Mouse (Mus musculus) stomach, embryonic 15.5 days (tissue): ENCODE data around the gene Rasgrp2. TPM values are rescaled to one million over a fixed set of nuclear protein-coding genes. Genes with fewer than 3 reads are reported as not detected.

Experiments
- ATAC-seq: fragments of 200-750 bp; cut with Nextera tagmentation; 2 replicates; pipeline ENCODE4 v1.8.0; 2017; ENCODE audit warnings: low read depth, moderate number of reproducible peaks, moderate TSS enrichment; ENCODE audit not compliant: insufficient read depth, low FRiP score
- H3K27ac ChIP-seq: fragments of 300-500 bp; sonication (generic); 2 replicates; pipeline ENCODE4 v1.5.1; 2015; ENCODE audit warnings: mild to moderate bottlenecking, inconsistent platforms
- H3K27me3 ChIP-seq: fragments of 300-500 bp; sonication (generic); replicated peaks from 2 replicates; pipeline ENCODE4 v1.6.1; 2015; ENCODE audit warnings: inconsistent platforms
- H3K36me3 ChIP-seq: fragments of 300-500 bp; sonication (generic); 2 replicates; pipeline ENCODE4 v1.6.1; 2015; ENCODE audit warnings: inconsistent platforms
- H3K4me1 ChIP-seq: fragments of 300-500 bp; sonication (generic); 2 replicates; pipeline ENCODE4 v1.6.1; 2015; ENCODE audit warnings: inconsistent platforms
- H3K4me2 ChIP-seq: fragments of 300-500 bp; sonication (generic); 2 replicates; pipeline ENCODE4 v1.6.1; 2015; ENCODE audit warnings: mild to moderate bottlenecking, inconsistent platforms
- H3K4me3 ChIP-seq: fragments of 300-500 bp; sonication (generic); replicated peaks from 2 replicates; pipeline ENCODE4 v1.5.1; 2015; ENCODE audit warnings: inconsistent platforms
- H3K9ac ChIP-seq: fragments of 300-500 bp; sonication (generic); 2 replicates; pipeline ENCODE4 v1.6.1; 2015; ENCODE audit warnings: inconsistent platforms
- H3K9me3 ChIP-seq: fragments of 300-500 bp; sonication (generic); 2 replicates; pipeline ENCODE4 v1.6.1; 2016; ENCODE audit warnings: inconsistent platforms
- WGBS: fragments of 180-500 bp; shearing (Covaris S2); methylation state at CpG from one replicate; pipeline ENCODE4 v1.1.7; 2015; 5-methylcytosine and 5-hydroxymethylcytosine counted together
- polyA plus RNA-seq: library from polyadenylated mRNA; unstranded; fragments of >200 nt; fragmentation: Nextera tagmentation; extraction: Ambion mirVana; gene quantifications from 2 replicates; pipeline ENCODE4 v1.2.1, GENCODE M21; 2015

The Rasgrp2 gene
- polyA plus RNA-seq, 1 experiment from 2014 or later: 55.8 TPM

GRCm38 (mm10) chr19:6412798-6413197 lies 13.7 kb downstream of the Rasgrp2 start:
- ATAC-seq: no peak
- 0 out of 2 replicates have a peak, but pooled peaks cover 8% of the 10 kb centered on the region for H3K4me1 ChIP-seq

DNA sequence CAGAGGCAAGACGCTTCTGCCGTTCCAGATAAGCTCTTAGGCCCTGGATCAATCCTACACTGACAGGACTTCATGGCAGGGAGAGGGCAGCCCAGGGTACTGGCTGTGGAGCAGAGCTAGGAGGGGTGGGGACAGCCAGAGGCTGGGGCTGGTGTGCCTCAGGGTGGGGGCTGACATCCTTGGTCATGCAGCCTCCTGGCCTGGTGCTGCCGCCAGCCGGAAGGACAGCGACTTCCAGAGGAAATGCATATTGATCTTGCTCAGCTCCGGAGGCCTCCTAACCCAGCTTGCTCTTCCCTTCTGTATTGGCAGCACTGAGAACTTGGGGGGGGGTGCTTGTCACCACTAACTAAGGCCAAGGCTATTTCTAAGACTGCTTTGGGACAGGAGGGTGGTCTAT lies 16.3 kb downstream of the Rasgrp2 start:
- peaks cover 33% of the 10 kb centered on the region for H3K27me3 ChIP-seq
- H3K4me2 ChIP-seq: no peak overlapping the region
- no peak overlapping the region for H3K27ac ChIP-seq
- no peaks in the 10 kb centered on the region for H3K9me3 ChIP-seq
- no peak overlapping the region for H3K9ac ChIP-seq
- H3K36me3 ChIP-seq: no peaks in the 10 kb centered on the region
- 34% methylated on average over 6 of the region's 6 CpGs for WGBS
- peaks cover 17% of the 10 kb centered on the region for H3K4me1 ChIP-seq
- H3K4me3 ChIP-seq: no peak overlapping the region
- ATAC-seq: no peak

More at GRCm38 (mm10) chr19:6412798-6413197, 13.7 kb downstream of the Rasgrp2 start:
- Histone ChIP-seq H3K27ac (no peak overlapping the region), H3K27me3 (peaks cover 7% of the 10 kb centered on the region; the same call in 1 of the 2 replicates), H3K4me3 (no peak overlapping the region), H3K9ac (no peak overlapping the region), H3K4me2 (no peak overlapping the region), H3K36me3 (no peaks in the 10 kb centered on the region), H3K9me3 (no peaks in the 10 kb centered on the region)
- 62% methylated on average over 14 of the region's 14 CpGs for WGBS

GRCm38 (mm10) chr19:6416124-6416770 lies 17.1 kb downstream of the Rasgrp2 start:
- no peaks in the 10 kb centered on the region for H3K36me3 ChIP-seq
- H3K27me3 ChIP-seq: peaks cover 41% of the 10 kb centered on the region
- H3K4me3 ChIP-seq: no peak overlapping the region
- WGBS: 27% methylated on average over 9 of the region's 9 CpGs
- H3K4me2 ChIP-seq: no peak overlapping the region
- no peak overlapping the region for H3K27ac ChIP-seq
- no peak overlapping the region for H3K9ac ChIP-seq
- H3K9me3 ChIP-seq: no peaks in the 10 kb centered on the region
- H3K4me1 ChIP-seq: peaks cover 17% of the 10 kb centered on the region
- no peak for ATAC-seq

DNA sequence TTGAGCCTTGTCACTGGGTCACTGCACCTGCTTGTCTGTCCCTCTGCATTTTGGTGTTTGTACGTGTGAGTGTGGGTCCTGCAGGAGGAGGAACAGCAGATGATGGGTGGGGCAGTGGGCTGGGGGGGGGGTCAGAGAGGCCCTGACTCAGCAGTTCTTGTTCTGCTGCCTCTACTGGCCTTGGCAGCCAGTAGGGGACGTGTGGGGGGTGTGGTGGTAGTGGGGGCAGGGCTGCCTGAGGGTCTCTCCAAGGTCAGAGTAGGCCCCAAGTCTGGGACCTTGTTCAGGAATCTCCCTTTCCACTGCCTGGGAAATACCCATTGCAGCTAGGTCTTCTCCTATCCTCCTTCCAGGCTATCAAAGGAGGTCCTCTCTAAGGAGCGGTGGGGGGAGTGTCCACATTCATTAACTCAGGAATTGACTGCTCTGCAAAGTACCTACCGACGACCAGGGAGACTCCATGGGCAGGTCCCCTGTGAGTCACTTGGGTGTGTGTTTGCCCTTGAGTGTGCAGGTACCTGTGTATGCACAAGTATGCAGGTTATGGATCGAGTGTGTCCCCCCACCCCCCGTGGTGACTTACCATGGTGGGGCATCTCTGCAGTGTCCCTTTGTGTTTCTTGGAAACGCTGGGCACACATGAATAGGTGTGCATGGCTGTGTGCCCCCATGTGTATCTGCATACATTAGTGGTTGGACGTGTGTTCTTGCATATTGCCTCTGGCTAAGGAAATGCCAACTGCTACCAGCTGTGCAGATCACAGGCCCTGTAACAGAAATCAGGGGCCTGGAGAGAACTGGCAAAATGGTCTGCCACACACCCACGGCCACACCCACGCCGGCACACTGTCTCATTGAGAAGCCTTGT lies 18.0 kb downstream of the Rasgrp2 start:
- Histone ChIP-seq H3K4me1 (peaks cover 17% of the 10 kb centered on the region), H3K36me3 (no peaks in the 10 kb centered on the region), H3K4me2 (no peak overlapping the region), H3K9ac (no peak overlapping the region), H3K27me3 (peaks cover 50% of the 10 kb centered on the region), H3K27ac (no peak overlapping the region), H3K4me3 (no peak overlapping the region), H3K9me3 (no peaks in the 10 kb centered on the region)
- ATAC-seq: no peak
- 67% methylated on average over 12 of the region's 12 CpGs for WGBS

DNA sequence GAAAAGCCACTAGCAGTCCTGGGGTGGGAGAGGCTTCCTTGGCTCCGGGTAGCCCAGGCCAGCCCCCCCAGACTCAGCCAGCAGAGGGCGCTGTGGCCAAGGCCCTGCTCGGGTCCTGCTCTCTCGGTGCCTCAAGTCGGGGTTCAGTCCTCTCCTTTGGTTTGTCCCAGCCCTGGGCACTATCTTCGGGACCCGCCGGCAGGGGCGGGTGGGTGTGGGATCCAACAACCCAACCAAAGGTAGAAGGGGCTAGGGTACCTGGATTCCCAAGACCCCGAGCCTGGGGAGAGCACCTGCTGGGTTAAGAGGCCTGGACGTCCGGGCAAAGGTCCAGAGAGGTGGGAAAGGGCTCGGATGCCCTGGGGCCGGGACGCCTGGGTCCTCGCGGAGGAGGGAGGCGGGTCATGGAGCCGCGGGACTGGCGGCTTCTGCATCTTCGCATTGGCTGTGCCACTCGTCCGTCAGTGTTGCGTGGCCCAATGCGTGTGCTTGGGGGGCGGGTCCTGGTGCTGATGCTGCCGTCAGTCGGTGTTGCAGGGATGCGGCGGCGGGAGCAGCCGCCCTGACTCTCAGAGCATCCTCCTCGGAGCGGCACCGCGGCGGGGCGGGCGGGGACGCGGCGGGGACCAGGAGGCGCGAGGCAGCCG lies 19.2 kb downstream of the Rasgrp2 start, which contains the start of gene Nrxn2:
Gene Nrxn2, plus strand, starts transcription at position 499 of the 647 bp plus-strand sequence.
- Histone ChIP-seq H3K27ac (no peak within 1 kb of the TSS), H3K9ac (no peak within 1 kb of the TSS), H3K9me3 (no peaks in the 10 kb centered on the region), H3K4me1 (peaks cover 17% of the 10 kb centered on the region), H3K27me3 (peaks cover 52% of the 10 kb centered on the region), H3K4me2 (peak within 1 kb of the TSS; percentile 94), H3K36me3 (no peaks in the 10 kb centered on the region), H3K4me3 (peak within 1 kb of the TSS; percentile 46)
- peak; percentile 87 for ATAC-seq
- WGBS: under 1% methylated on average over 33 of the region's 46 CpGs

DNA sequence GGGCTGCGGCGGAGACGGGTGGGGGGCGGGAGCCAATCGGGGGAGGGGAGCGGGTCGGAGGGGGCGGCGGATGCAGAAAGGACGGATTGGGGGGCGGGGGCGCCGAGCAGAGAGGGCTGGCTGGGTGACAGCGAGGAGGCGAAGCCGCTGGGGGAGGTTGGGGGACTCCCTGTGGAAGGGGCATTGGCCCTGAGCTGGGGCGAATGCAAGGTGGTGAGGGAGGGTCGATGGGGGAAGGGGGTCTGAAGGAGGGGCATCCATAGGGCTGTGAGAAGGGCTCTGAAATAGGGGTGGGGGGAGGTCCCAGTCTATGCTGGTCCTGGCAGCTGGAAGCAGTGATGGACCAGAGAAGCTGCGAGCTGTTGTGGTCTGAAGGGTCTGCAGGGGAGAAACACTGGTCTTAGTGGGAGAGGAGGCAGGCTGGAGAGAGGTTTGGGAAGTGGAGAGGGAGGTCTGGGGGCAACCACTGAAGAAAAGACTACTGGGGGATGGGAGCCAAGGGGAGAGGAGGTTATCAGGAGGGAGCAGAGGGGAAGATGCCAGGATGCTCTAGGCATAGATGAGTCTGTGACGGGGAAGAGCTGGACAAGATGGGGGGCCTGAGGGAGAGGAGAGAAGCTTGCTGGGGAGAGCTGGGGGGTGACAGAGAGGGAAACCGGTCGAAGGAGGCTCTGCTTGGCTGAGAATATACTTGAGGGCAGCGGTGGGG lies 20.0 kb downstream of the Rasgrp2 start:
- H3K4me2 ChIP-seq: peak overlapping the region; percentile 94
- H3K4me1 ChIP-seq: peaks cover 17% of the 10 kb centered on the region
- 8% methylated on average over 23 of the region's 23 CpGs for WGBS
- H3K36me3 ChIP-seq: no peaks in the 10 kb centered on the region
- ATAC-seq: no peak
- no peak overlapping the region for H3K27ac ChIP-seq
- H3K9ac ChIP-seq: no peak overlapping the region
- H3K27me3 ChIP-seq: peaks cover 55% of the 10 kb centered on the region
- peak overlapping the region; percentile 46 for H3K4me3 ChIP-seq
- H3K9me3 ChIP-seq: no peaks in the 10 kb centered on the region

GRCm38 (mm10) chr19:6419805-6420310 lies 20.7 kb downstream of the Rasgrp2 start:
- ATAC-seq: no peak
- no peaks in the 10 kb centered on the region for H3K9me3 ChIP-seq
- no peak overlapping the region for H3K4me3 ChIP-seq
- no peak overlapping the region for H3K4me2 ChIP-seq
- H3K27me3 ChIP-seq: peaks cover 62% of the 10 kb centered on the region
- H3K36me3 ChIP-seq: no peaks in the 10 kb centered on the region
- WGBS: 61% methylated on average over 9 of the region's 9 CpGs
- H3K9ac ChIP-seq: no peak overlapping the region
- no peak overlapping the region for H3K27ac ChIP-seq
- peaks cover 17% of the 10 kb centered on the region for H3K4me1 ChIP-seq

GRCm38 (mm10) chr19:6420481-6421210 lies 21.5 kb downstream of the Rasgrp2 start:
- peaks cover 17% of the 10 kb centered on the region for H3K4me1 ChIP-seq
- 55% methylated on average over 19 of the region's 19 CpGs for WGBS
- H3K4me3 ChIP-seq: no peak overlapping the region
- H3K4me2 ChIP-seq: no peak overlapping the region
- no peak for ATAC-seq
- H3K27ac ChIP-seq: no peak overlapping the region
- no peak overlapping the region for H3K9ac ChIP-seq
- no peaks in the 10 kb centered on the region for H3K36me3 ChIP-seq
- H3K9me3 ChIP-seq: no peaks in the 10 kb centered on the region
- peaks cover 70% of the 10 kb centered on the region for H3K27me3 ChIP-seq

DNA sequence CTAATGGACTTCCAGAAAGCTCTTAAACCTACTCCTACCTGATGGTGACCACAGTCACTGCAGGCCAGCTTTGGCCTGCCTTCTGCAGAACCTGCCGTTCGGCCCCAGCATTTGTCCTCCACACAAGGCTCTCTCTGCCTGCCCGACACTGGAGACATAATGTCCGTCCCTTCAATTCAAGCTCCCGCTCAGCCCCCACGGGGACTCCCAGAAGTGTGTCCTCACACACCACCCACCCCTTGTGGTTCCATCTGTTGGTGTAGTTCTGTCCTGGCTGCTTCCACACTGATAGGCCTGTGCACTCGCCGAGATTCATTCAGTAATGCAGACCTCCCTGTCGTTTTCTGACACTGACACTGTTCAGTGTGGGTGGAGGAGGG lies 22.1 kb downstream of the Rasgrp2 start:
- 61% methylated on average over 9 of the region's 9 CpGs for WGBS
- Histone ChIP-seq H3K36me3 (no peaks in the 10 kb centered on the region), H3K9ac (no peak overlapping the region), H3K27ac (no peak overlapping the region), H3K27me3 (peaks cover 75% of the 10 kb centered on the region), H3K4me1 (peaks cover 15% of the 10 kb centered on the region), H3K4me3 (no peak overlapping the region), H3K9me3 (no peaks in the 10 kb centered on the region), H3K4me2 (no peak overlapping the region)
- no peak for ATAC-seq

- ATAC-seq: no peak
- Histone ChIP-seq H3K27me3 (peaks cover 83% of the 10 kb centered on the region), H3K36me3 (no peaks in the 10 kb centered on the region), H3K4me3 (no peak overlapping the region), H3K9me3 (no peaks in the 10 kb centered on the region), H3K4me1 (peaks cover 9% of the 10 kb centered on the region), H3K27ac (no peak overlapping the region), H3K4me2 (no peak overlapping the region), H3K9ac (no peak overlapping the region)
- WGBS: 68% methylated on average over 7 of the region's 7 CpGs
Measured at GRCm38 (mm10) chr19:6422014-6422413, 22.9 kb downstream of the Rasgrp2 start.

DNA sequence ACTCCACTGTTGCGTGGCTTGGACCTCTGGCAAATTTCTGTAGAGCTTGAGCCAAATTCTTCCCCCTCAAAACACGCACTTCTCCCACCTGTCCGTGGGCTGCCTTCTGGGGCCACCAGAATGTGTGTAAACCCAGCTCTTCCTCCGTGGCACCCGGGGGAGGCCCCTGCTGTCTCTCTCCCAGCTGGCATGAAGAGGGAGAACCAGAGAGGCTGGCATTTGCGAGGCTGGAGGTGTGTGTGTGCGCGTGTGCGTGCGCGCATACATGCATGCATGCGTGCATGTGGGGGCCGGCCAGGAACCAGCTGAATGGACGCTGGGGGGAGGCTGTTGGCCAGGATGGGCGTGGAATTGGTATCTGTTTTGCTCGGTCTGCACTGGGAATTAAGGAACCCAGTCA lies 24.1 kb downstream of the Rasgrp2 start:
- H3K4me2 ChIP-seq: no peak overlapping the region
- 79% methylated on average over 16 of the region's 16 CpGs for WGBS
- H3K4me1 ChIP-seq: peaks cover 13% of the 10 kb centered on the region
- no peak overlapping the region for H3K9ac ChIP-seq
- H3K9me3 ChIP-seq: no peaks in the 10 kb centered on the region
- H3K36me3 ChIP-seq: no peaks in the 10 kb centered on the region
- no peak overlapping the region for H3K4me3 ChIP-seq
- ATAC-seq: no peak
- no peak overlapping the region for H3K27ac ChIP-seq
- H3K27me3 ChIP-seq: peaks cover 90% of the 10 kb centered on the region
